Mouse (Mus musculus) CH12F3 (cell line): Measurements from ENCODE around the gene Raet1e.
"Not testable (repeated sequence)": the region's sequence is repeated elsewhere in the genome, so short reads cannot be mapped to it uniquely, and the experiment has no call there.

ENCODE experiments used
- in situ Hi-C: fragments of 300-500 bp; cut with MboI; formaldehyde crosslinking; loops from 2 replicates; pipeline ENCODE4 v1.14.3; 2020; ENCODE audit warnings: low sequenced_read_pairs

Gene Raet1e

GRCm38 (mm10) chr10:22272914-22273683 lies 114.7 kb downstream of the Raet1e start:
- in situ Hi-C loops, result not testable (repeated sequence)

DNA sequence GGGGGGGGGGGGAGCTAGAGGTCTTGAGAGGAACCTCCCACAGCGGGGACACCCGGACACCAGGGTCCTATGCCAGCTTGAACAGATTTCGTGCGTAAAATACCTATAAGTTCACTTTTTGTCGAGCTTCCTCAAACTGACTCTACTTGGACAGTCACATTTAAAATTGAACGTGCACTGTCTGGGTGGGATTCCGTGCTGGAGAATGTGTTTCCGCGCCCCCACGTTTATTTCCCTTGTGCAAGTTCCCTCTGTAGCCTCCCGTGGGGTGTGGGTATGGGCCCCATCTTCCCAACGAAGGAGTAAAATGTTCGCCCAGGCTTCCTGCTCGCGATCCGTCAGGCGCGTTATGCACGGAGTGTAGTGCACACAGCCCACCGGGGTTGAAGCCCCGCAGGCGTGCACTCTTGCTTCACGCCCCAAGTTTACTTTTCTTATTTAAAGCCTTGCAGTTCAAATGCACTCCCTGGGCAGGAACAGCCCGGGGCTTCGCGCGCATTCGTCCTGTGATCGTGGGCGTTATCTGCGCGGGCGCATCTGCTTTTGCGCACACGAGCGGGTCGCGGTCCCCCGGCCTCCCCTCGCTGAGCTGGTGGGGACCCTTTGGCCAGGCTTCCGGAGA lies 115.4 kb downstream of the Raet1e start:
- in situ Hi-C loops, result no loop called here

GRCm38 (mm10) chr10:22274445-22275057 lies 116.2 kb downstream of the Raet1e start:
- in situ Hi-C loops, result no loop called here

- in situ Hi-C loops, result not testable (repeated sequence)
Observed at GRCm38 (mm10) chr10:22278468-22278867, 120.1 kb downstream of the Raet1e start.

DNA sequence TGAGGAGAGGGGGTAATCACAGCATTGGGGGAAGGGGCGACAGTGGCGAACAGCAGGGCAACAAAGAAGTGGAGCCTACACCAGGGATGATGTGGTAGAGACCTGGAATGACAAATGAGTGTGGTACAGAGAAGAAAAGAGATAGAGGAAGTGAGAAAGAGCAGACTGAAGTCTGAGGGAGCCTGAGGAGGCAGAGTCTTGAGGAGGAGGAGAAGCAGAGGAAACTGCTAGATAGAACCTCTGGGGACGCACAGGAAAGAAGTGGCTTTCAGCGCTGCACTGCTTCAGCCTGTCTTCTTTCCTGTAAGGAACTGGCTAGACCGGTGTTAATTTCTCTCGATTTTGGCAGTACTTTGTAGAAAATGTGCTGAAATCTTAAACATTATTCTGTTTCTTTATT lies 124.4 kb downstream of the Raet1e start:
- in situ Hi-C loops, result no loop called here

DNA sequence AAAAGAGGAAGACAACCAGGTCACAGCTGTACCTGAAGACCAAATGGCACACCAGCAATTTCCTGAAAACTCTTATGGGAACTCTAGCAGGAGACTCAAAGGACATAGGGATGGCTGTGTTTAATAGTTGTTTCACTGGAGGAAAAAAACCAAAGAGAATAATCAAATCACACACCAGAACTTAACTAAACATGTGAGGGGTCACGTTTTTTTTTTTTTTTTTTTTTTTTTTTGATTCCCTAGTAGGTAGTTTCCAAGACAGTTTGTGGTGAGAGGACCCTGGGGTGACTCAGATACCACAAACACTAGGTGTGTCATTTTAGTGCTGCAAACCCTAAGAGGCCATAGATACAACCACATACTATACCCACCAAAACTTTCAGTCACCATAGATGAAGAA lies 137.3 kb downstream of the Raet1e start:
- in situ Hi-C loops, result no loop called here

GRCm38 (mm10) chr10:22297033-22297762 lies 138.8 kb downstream of the Raet1e start:
- in situ Hi-C loops, result no loop called here

DNA sequence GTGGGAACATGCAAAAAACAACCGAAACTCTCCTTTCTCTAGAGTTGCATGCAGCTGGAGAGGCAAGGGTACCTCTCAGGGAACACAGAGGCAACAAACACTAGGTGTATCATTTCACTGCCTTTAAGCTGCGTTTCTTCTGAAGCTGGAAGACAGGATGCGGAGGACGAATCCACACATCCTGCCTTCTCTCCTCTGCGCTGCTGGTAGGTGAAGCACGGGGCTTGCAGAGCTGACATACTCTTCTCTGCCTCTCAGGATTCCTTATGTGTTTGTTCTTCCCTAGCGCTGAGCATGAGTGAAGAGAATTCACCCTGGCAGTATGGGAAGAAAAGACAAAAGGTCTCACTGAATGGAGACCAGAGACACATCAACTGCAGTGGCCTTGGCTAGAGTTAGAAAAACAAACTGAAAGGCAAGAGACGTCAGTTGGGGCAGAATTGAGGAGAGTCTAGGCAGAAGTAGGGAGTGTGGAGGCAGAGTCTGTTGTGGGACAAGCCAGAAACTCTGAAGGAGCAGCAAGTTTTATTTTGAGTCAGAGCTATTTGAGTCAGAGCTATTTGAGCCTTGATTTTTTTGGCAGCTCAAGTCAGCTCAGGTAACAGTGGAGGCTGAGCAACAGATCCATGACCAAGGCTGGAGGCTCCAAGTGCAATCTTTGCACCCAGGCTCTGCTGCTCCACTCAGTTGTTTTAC lies 139.5 kb downstream of the Raet1e start:
- in situ Hi-C loops, result no loop called here

DNA sequence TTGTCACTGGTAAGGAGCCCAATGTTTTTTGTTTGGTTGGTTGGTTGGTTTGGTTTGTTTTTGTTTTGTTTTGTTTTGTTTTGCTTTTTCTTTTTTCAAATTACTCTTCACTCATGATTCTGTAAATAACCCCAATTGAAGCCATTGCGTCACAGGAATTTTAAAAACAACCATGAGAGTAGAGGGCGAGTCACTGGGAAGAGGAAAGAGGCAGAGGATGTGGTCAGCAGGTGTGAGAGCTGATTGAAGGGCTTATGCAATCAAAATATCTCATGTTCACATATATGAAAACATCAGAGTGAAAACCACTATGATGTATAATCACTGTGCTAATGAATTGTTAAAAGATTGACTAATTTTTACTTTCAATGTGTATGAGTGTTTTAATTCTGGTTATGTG lies 141.0 kb downstream of the Raet1e start:
- in situ Hi-C loops, result no loop called here

- in situ Hi-C loops, result no loop called here
Observed at GRCm38 (mm10) chr10:22301641-22302040, 143.3 kb downstream of the Raet1e start.

- in situ Hi-C loops, result no loop called here
Observed at GRCm38 (mm10) chr10:22302344-22303057, 144.1 kb downstream of the Raet1e start.

GRCm38 (mm10) chr10:22303736-22304135 lies 145.4 kb downstream of the Raet1e start:
- in situ Hi-C loops, result no loop called here

DNA sequence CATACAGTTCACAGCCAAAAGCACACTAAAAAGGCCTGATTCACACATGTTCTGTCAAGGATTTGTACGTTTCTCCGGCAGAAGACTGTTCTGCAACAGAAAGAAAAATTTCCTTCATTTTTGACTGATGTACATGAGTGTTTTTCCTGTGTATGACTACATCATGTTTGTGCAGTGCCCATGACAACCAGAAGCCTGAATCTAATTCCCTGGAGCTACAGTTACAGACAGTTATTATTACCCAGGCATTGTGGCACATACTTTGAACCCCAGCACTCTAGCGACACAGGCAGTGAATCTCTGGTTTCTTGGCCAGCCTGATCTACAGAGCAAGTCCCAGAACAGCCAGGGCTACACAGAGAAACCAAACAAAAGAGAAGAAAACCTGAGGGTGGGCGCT lies 147.4 kb downstream of the Raet1e start:
- in situ Hi-C loops, result no loop called here

- in situ Hi-C loops, result no loop called here
Observed at GRCm38 (mm10) chr10:22306452-22306851, 148.1 kb downstream of the Raet1e start.

DNA sequence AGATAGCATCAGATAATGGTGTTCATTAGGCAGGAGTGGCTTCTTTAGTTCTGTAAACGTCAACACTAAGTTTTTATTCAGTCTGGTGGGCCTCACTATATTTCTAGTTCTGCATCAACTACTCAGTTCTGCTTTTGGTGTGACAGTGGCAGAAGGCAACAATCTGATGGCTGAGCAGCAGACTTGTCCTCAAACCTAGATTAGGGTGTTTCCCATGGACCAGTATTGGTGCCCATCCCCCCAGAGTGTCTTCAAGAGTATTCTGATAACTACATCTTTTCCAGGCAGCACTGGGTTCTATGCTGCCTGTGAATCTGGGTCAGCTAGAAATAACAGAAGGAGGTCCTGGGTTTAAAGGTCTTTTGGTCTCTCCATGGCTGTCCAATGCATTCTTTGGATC lies 149.9 kb downstream of the Raet1e start:
- in situ Hi-C loops, result no loop called here

DNA sequence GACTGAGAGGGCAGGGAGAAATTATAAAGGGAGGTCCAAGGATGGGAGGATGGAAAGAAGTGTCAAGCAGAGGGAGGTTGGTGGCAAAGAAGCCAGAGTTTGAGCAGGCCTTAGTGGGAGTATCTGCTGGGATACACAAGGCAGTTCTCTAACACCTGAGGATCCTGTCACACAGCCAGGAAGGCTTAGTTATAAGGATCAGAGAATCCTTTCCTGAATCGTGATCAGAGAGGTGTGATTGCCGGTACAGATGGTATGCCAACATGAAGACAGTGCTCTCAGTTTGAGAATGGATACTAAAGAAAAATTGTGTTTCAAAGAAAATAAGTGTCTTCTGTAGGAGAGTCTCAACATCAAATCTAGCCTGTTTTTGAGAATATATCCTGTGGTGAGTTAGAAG lies 164.5 kb downstream of the Raet1e start:
- in situ Hi-C loops, result no loop called here

- in situ Hi-C loops, result not testable (repeated sequence)
Observed at GRCm38 (mm10) chr10:22345721-22346120, 187.4 kb downstream of the Raet1e start.

- in situ Hi-C loops, result not testable (repeated sequence)
Observed at GRCm38 (mm10) chr10:22353548-22354195, 195.3 kb downstream of the Raet1e start.

DNA sequence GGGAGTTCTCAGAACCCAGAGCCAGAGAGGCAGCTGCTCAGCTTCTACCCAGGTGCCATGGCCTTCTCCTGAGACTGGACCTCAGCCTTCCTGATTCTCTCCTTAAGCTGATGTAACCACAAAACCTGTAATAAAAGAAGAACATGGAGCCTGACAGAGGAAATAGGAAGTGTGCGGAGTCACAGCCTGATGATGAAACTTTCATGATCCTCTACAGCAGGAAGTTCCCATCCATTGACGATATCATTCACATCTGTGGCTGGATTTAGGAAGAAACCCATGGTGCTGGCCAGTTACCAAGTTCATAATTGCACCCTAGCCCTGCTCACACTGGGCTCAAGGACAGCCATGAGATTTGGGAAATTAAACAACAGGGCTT lies 195.8 kb downstream of the Raet1e start:
- in situ Hi-C loops, result not testable (repeated sequence)

DNA sequence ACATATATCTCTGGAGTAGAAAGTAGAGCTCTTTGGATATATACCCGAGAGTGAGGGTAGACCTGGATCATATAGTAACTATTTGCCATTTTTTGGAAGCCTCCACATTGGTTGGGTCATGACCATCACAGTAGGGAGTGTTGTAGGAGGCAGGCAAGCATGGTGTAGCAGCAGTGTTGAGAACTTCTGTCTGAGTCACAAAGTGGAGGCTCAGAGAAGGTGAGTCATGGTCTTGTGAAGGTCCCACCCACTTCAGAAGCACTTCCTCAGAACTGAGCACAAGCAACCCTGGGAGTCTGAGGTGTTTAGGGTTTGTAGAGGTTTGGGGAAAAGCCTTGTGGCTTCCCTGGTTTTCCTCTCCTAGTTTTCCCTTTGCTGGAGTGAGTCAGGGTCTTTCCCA lies 199.0 kb downstream of the Raet1e start:
- in situ Hi-C loops, result not testable (repeated sequence)
